Mouse (Mus musculus) CD4-positive naive resting alpha-beta T cell, adult 76 days (primary cell): Measurements from ENCODE around the gene Gm15446. TPM values are rescaled to one million over a fixed set of nuclear protein-coding genes. Genes with fewer than 3 reads are reported as not detected.

Experiments used
- total RNA-seq: library from RNA; stranded (reverse); gene quantifications from one replicate; pipeline ENCODE4 v1.2.4, GENCODE M21; 2023

Gm15446 gene
- 15.4 TPM for total RNA-seq

DNA sequence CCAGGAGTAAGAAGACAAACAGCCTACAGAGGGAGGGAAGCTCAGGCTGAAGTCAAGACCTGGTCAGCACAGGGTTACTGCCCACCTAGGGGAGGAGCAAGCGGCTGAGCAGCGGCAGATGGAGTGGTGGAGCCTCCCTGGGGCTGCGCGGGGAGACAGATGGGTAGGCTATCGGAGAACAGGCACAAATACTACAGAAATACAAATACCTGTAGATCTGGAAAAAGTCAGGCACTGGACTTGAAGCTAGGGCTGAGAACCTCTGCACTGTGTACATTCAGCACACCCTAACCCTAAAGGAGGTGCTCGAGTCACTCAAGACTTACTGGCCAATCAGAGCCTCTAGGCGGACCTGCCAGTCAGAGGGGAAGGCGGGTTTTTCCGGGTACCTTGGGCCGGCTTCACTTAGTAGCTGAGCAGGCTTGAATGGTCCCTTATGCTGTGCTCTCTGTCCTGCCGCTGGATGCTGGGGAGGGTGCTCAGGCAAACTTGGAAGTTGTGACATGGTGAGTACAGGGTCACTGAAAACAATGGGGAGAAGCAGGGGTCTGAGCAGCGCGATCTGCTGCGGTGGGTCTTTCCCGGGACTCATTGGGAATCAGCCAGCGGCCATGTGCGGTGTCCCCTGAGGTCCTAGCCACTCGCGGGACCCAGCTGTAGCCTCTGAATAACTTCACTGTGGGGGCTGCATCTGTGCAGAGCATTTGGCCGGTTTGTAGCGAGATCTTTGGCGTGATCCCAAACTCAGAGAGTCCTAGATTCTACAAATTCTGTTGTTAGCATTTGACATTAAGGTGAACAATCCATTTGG lies at the start of gene Gm15446:
Gm15446 (plus strand) TSS at position 140 of the 811 bp plus-strand sequence.

Other genes starting within 250 kb of the Gm15446 start
- 2.1 TPM for gene 5430403G16Rik, start 232.4 kb upstream of the Gm15446 start, total RNA-seq
- 10.0 TPM for gene 4930522L14Rik, start 171.5 kb upstream of the Gm15446 start, total RNA-seq
- 18.3 TPM for gene Zfp932, start 73.1 kb downstream of the Gm15446 start, total RNA-seq
- 13.7 TPM for gene Gm17655, start 149.1 kb downstream of the Gm15446 start, total RNA-seq
- gene Gm35315, start 171.0 kb downstream of the Gm15446 start, total RNA-seq, result 0.32 TPM
- 0.41 TPM for gene Plcxd1, start 176.6 kb downstream of the Gm15446 start, total RNA-seq
- gene Gtpbp6, start 184.8 kb downstream of the Gm15446 start, total RNA-seq, result 84.8 TPM
- gene Zfp605, start 186.7 kb downstream of the Gm15446 start, total RNA-seq, result 3.6 TPM
- gene Chfr, start 212.4 kb downstream of the Gm15446 start, total RNA-seq, result 92.6 TPM